Mouse (Mus musculus): ENCODE measurements around the gene Usp21.

DNA sequence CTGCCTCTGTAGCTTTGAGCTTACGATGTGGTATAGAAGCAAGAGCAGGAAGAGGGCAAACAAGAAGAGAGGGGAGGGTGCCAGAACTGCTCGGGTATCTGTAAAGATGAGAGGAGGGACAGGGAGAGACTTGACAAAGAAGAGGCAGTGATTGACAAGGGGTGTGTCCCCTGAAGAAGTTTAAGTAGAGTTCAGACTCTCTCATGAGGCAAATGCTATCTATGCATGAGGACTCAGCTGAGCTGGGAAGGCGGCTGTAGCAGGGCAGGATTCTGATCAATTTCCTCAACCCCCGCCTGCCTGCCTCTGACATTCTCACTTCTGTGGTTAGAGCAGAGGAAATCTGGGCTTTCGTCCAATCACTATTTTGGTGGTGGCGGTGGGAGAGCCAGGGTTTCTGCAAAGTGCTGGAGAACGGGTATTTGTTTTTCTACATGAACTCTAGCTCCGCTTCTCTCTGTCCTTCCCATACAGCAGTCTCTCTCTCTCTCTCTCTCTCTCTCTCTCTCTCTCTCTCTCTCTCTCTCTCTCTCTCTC lies 25.1 kb downstream of the Usp21 start:
- TF ChIP-seq CTCF (conservative IDR thresholded peaks at IDR 0.05; ENCODE audit: low read length) (no peak), POU5F1 (IDR thresholded peaks at IDR 0.05; ENCODE audit: borderline replicate concordance, low read length) (no peak), NANOG (IDR thresholded peaks at IDR 0.05; ENCODE audit: borderline replicate concordance, low read length) (no peak)

Data from E14TG2a.4 (cell line).